ENCODE assay signal across 10 mouse cellular contexts in genomic region chr6:87873104-87873503, GRCm38 (mm10). TPM values are rescaled to one million over a fixed set of nuclear protein-coding genes. Genes with fewer than 3 reads are reported as not detected.
DNase-seq lines count a peak whose midpoint lies in the region; ATAC-seq and TF ChIP-seq lines count a peak whose summit lies in the region.
"Had no signal": no experiment of that assay in that cellular context is flagged by ENCODE, and none has a peak within 500 bp of the region (broad histone marks: within the 10 kb centered on the region; RNA-seq: fewer than 3 reads in every experiment).

No protein-coding gene starts in this region.

- no peak for TF ChIP-seq POLR2A in small intestine, adult 2 months (IDR thresholded peaks at IDR 0.05; ENCODE audit: low read depth, low read length)

- H3K9me3 ChIP-seq in heart, embryonic 12.5 days (replicated peaks) = no peaks in the 10 kb centered on the region
- no peaks in the 10 kb centered on the region for H3K9me3 ChIP-seq in liver, embryonic 13.5 days (replicated peaks)
- no peaks in the 10 kb centered on the region for H3K9me3 ChIP-seq in liver, embryonic 12.5 days (replicated peaks)
- no peaks in the 10 kb centered on the region for H3K9me3 ChIP-seq in heart, postnatal 0 days (replicated peaks; ENCODE audit: control insufficient read depth, low read length)

- peaks cover 10% of the 10 kb centered on the region for H3K4me1 ChIP-seq in heart, embryonic 12.5 days (replicated peaks)
- peaks cover 56% of the 10 kb centered on the region for H3K4me1 ChIP-seq in liver, embryonic 13.5 days (replicated peaks)
- H3K4me1 ChIP-seq in liver, embryonic 12.5 days = peaks cover 54% of the 10 kb centered on the region
- no peaks in the 10 kb centered on the region; the same call in 1 of the 2 replicates for H3K4me1 ChIP-seq in heart, postnatal 0 days (ENCODE audit: control insufficient read depth, insufficient read depth)
- peaks cover 29% of the 10 kb centered on the region for H3K4me1 ChIP-seq in small intestine, adult 2 months (ENCODE audit: control insufficient read depth, insufficient read depth, insufficient read length, low read length)

- WGBS in heart, embryonic 12.5 days = 16% methylated on average over 1 of the region's 1 CpGs
- 33% methylated on average over 1 of the region's 1 CpGs for WGBS in liver, embryonic 13.5 days (ENCODE audit: insufficient replicate concordance)
- WGBS in liver, embryonic 12.5 days (ENCODE audit: insufficient replicate concordance) = 33% methylated on average over 1 of the region's 1 CpGs
- 9% methylated on average over 1 of the region's 1 CpGs for WGBS in heart, postnatal 0 days
- WGBS in small intestine, adult 2 months = 24% methylated on average over 1 of the region's 1 CpGs

- no peak for TF ChIP-seq EP300 in heart, postnatal 0 days (IDR thresholded peaks at IDR 0.05; ENCODE audit: low read depth)

- no peak overlapping the region for H3K4me2 ChIP-seq in heart, embryonic 12.5 days
- H3K4me2 ChIP-seq in liver, embryonic 13.5 days = no peak overlapping the region
- no peak overlapping the region for H3K4me2 ChIP-seq in liver, embryonic 12.5 days
- no peak overlapping the region for H3K4me2 ChIP-seq in heart, postnatal 0 days (ENCODE audit: low read depth, low read length)

- H3K36me3 ChIP-seq in heart, embryonic 12.5 days = no peaks in the 10 kb centered on the region
- no peaks in the 10 kb centered on the region for H3K36me3 ChIP-seq in liver, embryonic 13.5 days
- no peaks in the 10 kb centered on the region for H3K36me3 ChIP-seq in liver, embryonic 12.5 days
- no peaks in the 10 kb centered on the region for H3K36me3 ChIP-seq in heart, postnatal 0 days (replicated peaks; ENCODE audit: control insufficient read depth, insufficient read depth, low read length)
- no peaks in the 10 kb centered on the region for H3K36me3 ChIP-seq in small intestine, adult 2 months (ENCODE audit: control insufficient read depth, insufficient read depth, low read length)

- H3K27me3 ChIP-seq in heart, embryonic 12.5 days (replicated peaks) = no peaks in the 10 kb centered on the region
- no peaks in the 10 kb centered on the region for H3K27me3 ChIP-seq in liver, embryonic 13.5 days
- no peaks in the 10 kb centered on the region for H3K27me3 ChIP-seq in liver, embryonic 12.5 days (replicated peaks)
- no peaks in the 10 kb centered on the region for H3K27me3 ChIP-seq in heart, postnatal 0 days (ENCODE audit: control insufficient read depth, insufficient read depth, low read length)
- H3K27me3 ChIP-seq in small intestine, adult 2 months (ENCODE audit: control insufficient read depth, insufficient read depth, low read length) = no peaks in the 10 kb centered on the region

- ATAC-seq in heart, embryonic 12.5 days (ENCODE audit: insufficient number of reproducible peaks, low FRiP score) = no peak
- ATAC-seq in liver, embryonic 13.5 days (ENCODE audit: low read depth) = 0 out of 2 replicates have a peak, but pooled peaks have one; percentile 21
- ATAC-seq in liver, embryonic 12.5 days = no peak
- ATAC-seq in heart, postnatal 0 days (ENCODE audit: insufficient read depth, low read depth) = peak; percentile 31; the same call in 1 of the 2 replicates

- no peak overlapping the region for H3K27ac ChIP-seq in heart, embryonic 12.5 days (ENCODE audit: poor library complexity, severe bottlenecking)
- H3K27ac ChIP-seq in liver, embryonic 13.5 days = no peak overlapping the region
- no peak overlapping the region for H3K27ac ChIP-seq in liver, embryonic 12.5 days
- H3K27ac ChIP-seq in heart, postnatal 0 days (ENCODE audit: low read depth) = peak overlapping the region; percentile 26; the same call in 1 of the 2 replicates
- peak overlapping the region; percentile 62 for H3K27ac ChIP-seq in small intestine, adult 2 months (ENCODE audit: insufficient read depth, low read depth, low read length)
- H3K27ac ChIP-seq: liver, embryonic 14.5 days had no signal

- peak; percentile 98 for DNase-seq in heart, adult 11 months
- no peak for DNase-seq in liver, embryonic 13.5 days
- DNase-seq in heart, postnatal 0 days (ENCODE audit: low spot score) = no peak
- DNase-seq in testis, postnatal 14 days (ENCODE audit: low spot score) = no peak
- DNase-seq in right cerebral cortex, postnatal 10 days (ENCODE audit: low spot score in 2 of 2) = no peak

- no peak for TF ChIP-seq CTCF in heart, postnatal 0 days (IDR thresholded peaks at IDR 0.05; ENCODE audit: low read depth)
- no peak for TF ChIP-seq CTCF in small intestine, adult 2 months (IDR thresholded peaks at IDR 0.05; ENCODE audit: extremely low read depth, insufficient read length, insufficient replicate concordance, low read depth, low read length)

- no peak overlapping the region for H3K4me3 ChIP-seq in heart, embryonic 12.5 days
- H3K4me3 ChIP-seq in liver, embryonic 13.5 days (replicated peaks) = no peak overlapping the region
- no peak overlapping the region for H3K4me3 ChIP-seq in liver, embryonic 12.5 days
- no peak overlapping the region for H3K4me3 ChIP-seq in heart, postnatal 0 days (ENCODE audit: low read depth, low read length)
- H3K4me3 ChIP-seq in small intestine, adult 2 months (ENCODE audit: low read depth, low read length) = no peak overlapping the region
- H3K4me3 ChIP-seq: erythroblast, embryonic 14.5 days had no signal

- H3K9ac ChIP-seq in heart, embryonic 12.5 days = no peak overlapping the region
- no peak overlapping the region for H3K9ac ChIP-seq in liver, embryonic 13.5 days
- H3K9ac ChIP-seq in liver, embryonic 12.5 days = no peak overlapping the region
- H3K9ac ChIP-seq in heart, postnatal 0 days (replicated peaks; ENCODE audit: low read depth, low read length) = 0 out of 2 replicates have a peak overlapping the region, but pooled peaks have one; percentile 17
- H3K9ac ChIP-seq: liver, embryonic 14.5 days had no signal

RNA-seq across cellular contexts. Expression of gene Copg1, which starts 14.5 kb away (rescaled TPM):
- 144 and 145 TPM in 2 replicates for polyA plus RNA-seq in heart, embryonic 12.5 days (2016; fragmentation: Nextera tagmentation; extraction: Ambion mirVana)
- polyA plus RNA-seq in liver, embryonic 13.5 days (2015; fragmentation: Nextera tagmentation; extraction: Ambion mirVana) = 56.9 and 66.9 TPM in 2 replicates
- polyA plus RNA-seq in liver, embryonic 12.5 days (2016; fragmentation: Nextera tagmentation; extraction: Ambion mirVana) = 79.2 and 85.0 TPM in 2 replicates
- total RNA-seq in heart, postnatal 0 days (2014; rRNA removed; ENCODE audit: low replicate concordance) = 92.4 and 95.1 TPM in 2 replicates
- 66.3 and 67.1 TPM in 2 replicates for polyA plus RNA-seq in heart, postnatal 0 days (2015; fragmentation: Nextera tagmentation; extraction: Ambion mirVana)
- 44.8 and 62.5 TPM in 2 replicates for polyA plus RNA-seq in small intestine, adult 2 months (2012; rRNA removed)

RNA-seq across cellular contexts. Expression of gene Cnbp, which starts 22.2 kb away (rescaled TPM):
- 767 and 777 TPM in 2 replicates for polyA plus RNA-seq in heart, embryonic 12.5 days (2016; fragmentation: Nextera tagmentation; extraction: Ambion mirVana)
- 786 and 880 TPM in 2 replicates for polyA plus RNA-seq in liver, embryonic 13.5 days (2015; fragmentation: Nextera tagmentation; extraction: Ambion mirVana)
- polyA plus RNA-seq in liver, embryonic 12.5 days (2016; fragmentation: Nextera tagmentation; extraction: Ambion mirVana) = 896 and 933 TPM in 2 replicates
- 247 and 318 TPM in 2 replicates for total RNA-seq in heart, postnatal 0 days (2014; rRNA removed; ENCODE audit: low replicate concordance)
- polyA plus RNA-seq in heart, postnatal 0 days (2015; fragmentation: Nextera tagmentation; extraction: Ambion mirVana) = 553 and 591 TPM in 2 replicates
- polyA plus RNA-seq in small intestine, adult 2 months (2012; rRNA removed) = 63.8 and 77.3 TPM in 2 replicates

RNA-seq across cellular contexts. Expression of gene Isy1, which starts 34.5 kb away (rescaled TPM):
- polyA plus RNA-seq in heart, embryonic 12.5 days (2016; fragmentation: Nextera tagmentation; extraction: Ambion mirVana) = 29.1 and 32.7 TPM in 2 replicates
- polyA plus RNA-seq in liver, embryonic 13.5 days (2015; fragmentation: Nextera tagmentation; extraction: Ambion mirVana) = 51.5 and 63.6 TPM in 2 replicates
- 59.5 and 62.4 TPM in 2 replicates for polyA plus RNA-seq in liver, embryonic 12.5 days (2016; fragmentation: Nextera tagmentation; extraction: Ambion mirVana)
- 5.6 and 40.5 TPM in 2 replicates for total RNA-seq in heart, postnatal 0 days (2014; rRNA removed; ENCODE audit: low replicate concordance)
- 16.7 and 18.4 TPM in 2 replicates for polyA plus RNA-seq in heart, postnatal 0 days (2015; fragmentation: Nextera tagmentation; extraction: Ambion mirVana)
- polyA plus RNA-seq in small intestine, adult 2 months (2012; rRNA removed) = 2.2 and 6.7 TPM in 2 replicates

RNA-seq across cellular contexts. Expression of gene Gm45140, which starts 37.5 kb away (rescaled TPM):
- polyA plus RNA-seq in heart, embryonic 12.5 days (2016; fragmentation: Nextera tagmentation; extraction: Ambion mirVana) = 1.9 and 4.8 TPM in 2 replicates
- 3.5 and 5.8 TPM in 2 replicates for polyA plus RNA-seq in liver, embryonic 13.5 days (2015; fragmentation: Nextera tagmentation; extraction: Ambion mirVana)
- polyA plus RNA-seq in liver, embryonic 12.5 days (2016; fragmentation: Nextera tagmentation; extraction: Ambion mirVana) = 5.0 and 7.1 TPM in 2 replicates
- total RNA-seq in heart, postnatal 0 days (2014; rRNA removed; ENCODE audit: low replicate concordance) = not detected in 2 replicates
- polyA plus RNA-seq in heart, postnatal 0 days (2015; fragmentation: Nextera tagmentation; extraction: Ambion mirVana) = 0.58 and 1.1 TPM in 2 replicates
- 0.34 and 0.47 TPM in 2 replicates for polyA plus RNA-seq in small intestine, adult 2 months (2012; rRNA removed)

RNA-seq across cellular contexts. Expression of gene Hmces, which starts 40.6 kb away (rescaled TPM):
- polyA plus RNA-seq in heart, embryonic 12.5 days (2016; fragmentation: Nextera tagmentation; extraction: Ambion mirVana) = 25.4 and 27.8 TPM in 2 replicates
- 23.1 and 24.9 TPM in 2 replicates for polyA plus RNA-seq in liver, embryonic 13.5 days (2015; fragmentation: Nextera tagmentation; extraction: Ambion mirVana)
- 27.0 and 27.5 TPM in 2 replicates for polyA plus RNA-seq in liver, embryonic 12.5 days (2016; fragmentation: Nextera tagmentation; extraction: Ambion mirVana)
- total RNA-seq in heart, postnatal 0 days (2014; rRNA removed; ENCODE audit: low replicate concordance) = 8.7 and 40.9 TPM in 2 replicates
- 16.2 and 18.0 TPM in 2 replicates for polyA plus RNA-seq in heart, postnatal 0 days (2015; fragmentation: Nextera tagmentation; extraction: Ambion mirVana)
- polyA plus RNA-seq in small intestine, adult 2 months (2012; rRNA removed) = 6.5 and 19.8 TPM in 2 replicates

Comparison
In these comparisons a context has a peak if more than half of its experiments do, and no peak if none do; other contexts are left out.
1. ATAC-seq: peak in liver, embryonic 13.5 days (single experiment) and heart, postnatal 0 days (single experiment); none in heart, embryonic 12.5 days (single experiment) and liver, embryonic 12.5 days (single experiment).
2. H3K27ac ChIP-seq: peak in heart, postnatal 0 days (single experiment) and small intestine, adult 2 months (single experiment); none in heart, embryonic 12.5 days (single experiment), liver, embryonic 13.5 days (single experiment) and liver, embryonic 12.5 days (single experiment).